Mouse (Mus musculus): Measurements from ENCODE around the gene Pdk1.

DNA sequence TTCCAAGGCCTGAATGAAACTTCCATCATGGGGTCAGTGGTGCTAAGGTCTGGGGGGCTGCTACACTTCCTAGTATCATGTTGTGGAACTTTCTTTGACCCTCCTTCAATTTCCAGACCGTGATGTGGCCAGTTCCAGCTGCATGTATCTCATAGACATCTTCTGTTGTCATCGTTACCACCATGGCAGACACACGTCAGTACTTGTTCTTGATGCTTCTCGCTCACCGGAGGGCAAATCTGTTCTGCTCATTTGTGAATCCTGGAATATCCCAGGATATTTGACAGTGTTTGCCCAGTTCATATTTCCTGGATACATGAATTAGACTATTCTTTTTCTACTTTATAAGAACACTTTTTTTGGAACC is 68.7 kb downstream of the Pdk1 start:
- TF ChIP-seq POLR2A (IDR thresholded peaks at IDR 0.05; ENCODE audit: borderline replicate concordance, low read depth, low read length) (no peak), CTCF (IDR thresholded peaks at IDR 0.05; ENCODE audit: low read depth, low read length) (no peak)

Data from bone marrow macrophage, adult 2 months (primary cell).